Mouse (Mus musculus): ENCODE data around the gene Rbp2. TPM values are rescaled to one million over a fixed set of nuclear protein-coding genes. Genes with fewer than 3 reads are reported as not detected.

Rbp2 gene
- total and polyA plus RNA-seq, 2 experiments from 2014 or later, result 0.48 to 0.76 TPM

GRCm38 (mm10) chr9:98480172-98480749 lies 5.7 kb upstream of the Rbp2 start:
- Histone ChIP-seq H3K4me3 (ENCODE audit: low read depth, low read length) (no peak overlapping the region), H3K9ac (no peak overlapping the region), H3K36me3 (ENCODE audit: insufficient read depth) (no peaks in the 10 kb centered on the region), H3K4me1 (ENCODE audit: insufficient read depth) (no peaks in the 10 kb centered on the region), H3K27me3 (ENCODE audit: insufficient read depth, low read length) (no peaks in the 10 kb centered on the region), H3K4me2 (ENCODE audit: low read depth) (no peak overlapping the region), H3K27ac (ENCODE audit: low read depth, low read length) (no peak overlapping the region), H3K9me3 (ENCODE audit: low read length) (no peaks in the 10 kb centered on the region)
- no peak for ATAC-seq
- no peak for DNase-seq
- WGBS, result 90% methylated on average over 2 of the region's 2 CpGs
- TF ChIP-seq CTCF (IDR thresholded peaks at IDR 0.05; ENCODE audit: low read depth), result no peak

DNA sequence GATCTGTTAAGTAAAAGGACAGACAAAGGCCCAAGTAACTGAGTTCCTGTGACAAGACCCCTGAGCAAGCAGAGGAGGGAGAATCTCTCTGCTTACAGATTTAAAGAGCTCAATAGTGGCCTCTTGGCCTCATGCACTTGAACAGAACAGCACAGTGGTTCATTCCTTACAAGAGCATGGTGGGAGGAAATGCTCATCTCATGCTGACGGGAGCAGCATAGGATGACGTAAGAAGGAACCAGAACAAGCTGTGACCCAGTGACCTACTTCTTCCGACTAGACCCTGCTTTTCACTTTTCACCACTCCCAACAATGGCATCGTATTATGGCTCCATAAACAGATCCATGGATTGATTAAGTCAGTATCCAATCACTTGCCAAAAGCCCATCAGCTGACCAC lies 3.7 kb upstream of the Rbp2 start:
- Histone ChIP-seq H3K36me3 (ENCODE audit: insufficient read depth) (no peaks in the 10 kb centered on the region), H3K27me3 (ENCODE audit: insufficient read depth, low read length) (no peaks in the 10 kb centered on the region), H3K27ac (ENCODE audit: low read depth, low read length) (no peak overlapping the region), H3K9ac (no peak overlapping the region), H3K9me3 (ENCODE audit: low read length) (no peaks in the 10 kb centered on the region), H3K4me3 (ENCODE audit: low read depth, low read length) (no peak overlapping the region), H3K4me2 (ENCODE audit: low read depth) (no peak overlapping the region), H3K4me1 (ENCODE audit: insufficient read depth) (no peaks in the 10 kb centered on the region)
- ATAC-seq, result no peak
- TF ChIP-seq CTCF (IDR thresholded peaks at IDR 0.05; ENCODE audit: low read depth), result no peak
- WGBS, result 73% methylated on average over 4 of the region's 4 CpGs
- no peak for DNase-seq

GRCm38 (mm10) chr9:98485020-98485419 lies 895 bp upstream of the Rbp2 start:
- Histone ChIP-seq H3K36me3 (ENCODE audit: insufficient read depth) (no peaks in the 10 kb centered on the region), H3K27me3 (ENCODE audit: insufficient read depth, low read length) (no peaks in the 10 kb centered on the region), H3K9ac (no peak overlapping the region), H3K27ac (ENCODE audit: low read depth, low read length) (no peak overlapping the region), H3K4me1 (ENCODE audit: insufficient read depth) (no peaks in the 10 kb centered on the region), H3K4me3 (ENCODE audit: low read depth, low read length) (no peak overlapping the region), H3K4me2 (ENCODE audit: low read depth) (no peak overlapping the region), H3K9me3 (ENCODE audit: low read length) (no peaks in the 10 kb centered on the region)
- TF ChIP-seq CTCF (IDR thresholded peaks at IDR 0.05; ENCODE audit: low read depth), result no peak
- 90% methylated on average over 7 of the region's 7 CpGs for WGBS
- ATAC-seq (no peak), DNase-seq (no peak)

DNA sequence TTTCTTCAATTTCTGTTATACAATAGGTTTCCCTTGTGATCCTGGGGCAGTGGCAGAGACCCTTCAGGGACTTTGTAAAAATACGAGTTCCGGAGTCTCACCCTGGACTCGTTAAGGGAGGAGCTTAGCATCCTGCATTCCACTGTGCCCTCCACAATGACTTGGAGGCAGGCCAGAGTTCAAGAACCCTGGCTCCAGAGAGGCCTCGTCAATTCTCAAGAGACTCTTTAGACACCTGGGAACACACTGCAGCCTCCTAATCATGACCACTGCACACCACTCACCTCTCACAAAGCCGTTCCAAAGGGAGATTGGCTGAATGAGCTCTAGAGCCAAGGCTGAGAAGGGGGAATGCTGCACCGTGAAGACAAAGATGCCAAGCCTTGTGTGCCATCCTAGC lies 1.4 kb downstream of the Rbp2 start:
- 58% methylated on average over 6 of the region's 6 CpGs for WGBS
- ATAC-seq (no peak), DNase-seq (no peak)
- Histone ChIP-seq H3K4me3 (ENCODE audit: low read depth, low read length) (no peak overlapping the region), H3K9me3 (ENCODE audit: low read length) (no peaks in the 10 kb centered on the region), H3K27ac (ENCODE audit: low read depth, low read length) (no peak overlapping the region), H3K4me1 (ENCODE audit: insufficient read depth) (no peaks in the 10 kb centered on the region), H3K9ac (no peak overlapping the region), H3K27me3 (ENCODE audit: insufficient read depth, low read length) (no peaks in the 10 kb centered on the region), H3K36me3 (ENCODE audit: insufficient read depth) (no peaks in the 10 kb centered on the region), H3K4me2 (ENCODE audit: low read depth) (no peak overlapping the region)
- TF ChIP-seq CTCF (IDR thresholded peaks at IDR 0.05; ENCODE audit: low read depth), result no peak

GRCm38 (mm10) chr9:98489532-98489931 lies 3.6 kb downstream of the Rbp2 start:
- no peak overlapping the region for H3K27ac ChIP-seq (ENCODE audit: low read depth, low read length)
- TF ChIP-seq CTCF (IDR thresholded peaks at IDR 0.05; ENCODE audit: low read depth), result no peak
- no peak for ATAC-seq
- WGBS, result 88% methylated on average over 4 of the region's 4 CpGs
- H3K9me3 ChIP-seq (ENCODE audit: low read length), result no peaks in the 10 kb centered on the region
- H3K36me3 ChIP-seq (ENCODE audit: insufficient read depth), result no peaks in the 10 kb centered on the region
- H3K4me2 ChIP-seq (ENCODE audit: low read depth), result no peak overlapping the region
- no peaks in the 10 kb centered on the region for H3K4me1 ChIP-seq (ENCODE audit: insufficient read depth)
- DNase-seq, result no peak
- no peak overlapping the region for H3K4me3 ChIP-seq (ENCODE audit: low read depth, low read length)
- H3K27me3 ChIP-seq (ENCODE audit: insufficient read depth, low read length), result no peaks in the 10 kb centered on the region
- H3K9ac ChIP-seq, result no peak overlapping the region

GRCm38 (mm10) chr9:98490128-98490527 lies 4.2 kb downstream of the Rbp2 start:
- H3K4me3 ChIP-seq (ENCODE audit: low read depth, low read length), result no peak overlapping the region
- TF ChIP-seq CTCF (IDR thresholded peaks at IDR 0.05; ENCODE audit: low read depth), result no peak
- no peaks in the 10 kb centered on the region for H3K4me1 ChIP-seq (ENCODE audit: insufficient read depth)
- ATAC-seq (no peak), DNase-seq (no peak)
- 41% methylated on average over 4 of the region's 4 CpGs for WGBS
- H3K4me2 ChIP-seq (ENCODE audit: low read depth), result no peak overlapping the region
- H3K36me3 ChIP-seq (ENCODE audit: insufficient read depth), result no peaks in the 10 kb centered on the region
- no peak overlapping the region for H3K27ac ChIP-seq (ENCODE audit: low read depth, low read length)
- no peaks in the 10 kb centered on the region for H3K27me3 ChIP-seq (ENCODE audit: insufficient read depth, low read length)
- H3K9ac ChIP-seq, result no peak overlapping the region
- no peaks in the 10 kb centered on the region for H3K9me3 ChIP-seq (ENCODE audit: low read length)

DNA sequence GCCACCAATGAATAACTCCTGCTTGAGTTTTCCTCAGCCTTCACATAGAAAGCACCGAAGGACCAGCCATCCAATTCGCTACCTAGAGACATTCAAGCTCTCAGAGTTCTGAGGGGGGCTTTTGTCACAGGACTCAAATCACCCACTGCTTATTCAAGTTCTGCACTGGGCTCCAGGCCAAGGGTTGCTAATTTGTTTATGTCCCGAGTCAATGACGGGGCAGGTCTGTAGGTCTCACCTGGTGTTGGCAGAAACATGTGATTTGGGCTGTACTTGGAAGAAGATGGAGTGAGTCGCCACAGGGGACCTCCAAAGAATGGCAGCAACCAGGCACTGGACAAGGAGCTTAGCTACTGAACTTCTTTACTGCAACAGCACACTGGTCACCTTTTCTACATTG lies 5.2 kb downstream of the Rbp2 start:
- H3K4me2 ChIP-seq (ENCODE audit: low read depth), result no peak overlapping the region
- 50% methylated on average over 5 of the region's 5 CpGs for WGBS
- DNase-seq, result no peak

More for the DNA sequence above, 5.2 kb downstream of the Rbp2 start:
- Histone ChIP-seq H3K9me3 (ENCODE audit: low read length) (no peaks in the 10 kb centered on the region), H3K27me3 (ENCODE audit: insufficient read depth, low read length) (no peaks in the 10 kb centered on the region), H3K36me3 (ENCODE audit: insufficient read depth) (no peaks in the 10 kb centered on the region), H3K4me1 (ENCODE audit: insufficient read depth) (no peaks in the 10 kb centered on the region), H3K4me3 (ENCODE audit: low read depth, low read length) (no peak overlapping the region), H3K9ac (no peak overlapping the region), H3K27ac (ENCODE audit: low read depth, low read length) (no peak overlapping the region)
- no peak for TF ChIP-seq CTCF (IDR thresholded peaks at IDR 0.05; ENCODE audit: low read depth)
- ATAC-seq, result no peak

All from forebrain, postnatal 0 days (tissue).